Mouse (Mus musculus) A20 (cell line): ENCODE measurements around the gene Liph.
A peak's percentile ranks its signal among the peaks of the same experiment; 100 is the strongest.
"Not testable (repeated sequence)": the region's sequence is repeated elsewhere in the genome, so short reads cannot be mapped to it uniquely, and the experiment has no call there.

Experiments used
- DNase-seq: peaks from one replicate; pipeline ENCODE4 v3.0.0-alpha.2; 2011; ENCODE audit warnings: low read depth, low spot score

Liph gene

GRCm38 (mm10) chr16:21995304-21995703 is at the start of gene Liph:
Gene Liph, minus strand, starts transcription at chr16:21995663.
- peak; percentile 83 for DNase-seq

GRCm38 (mm10) chr16:22043830-22044229 is 48.4 kb upstream of the Liph start:
- DNase-seq, result peak; percentile 12

GRCm38 (mm10) chr16:22039978-22040377 is 44.5 kb upstream of the Liph start:
- DNase-seq, result no peak

- DNase-seq, result no peak
Measured at GRCm38 (mm10) chr16:22038554-22038953, 43.1 kb upstream of the Liph start.

- DNase-seq, result no peak
Measured at GRCm38 (mm10) chr16:22027474-22027873, 32.0 kb upstream of the Liph start.

GRCm38 (mm10) chr16:22022122-22022521 is 26.7 kb upstream of the Liph start:
- peak; percentile 38 for DNase-seq

- DNase-seq, result no peak
Measured at GRCm38 (mm10) chr16:22015569-22015968, 20.1 kb upstream of the Liph start.

- DNase-seq, result no peak
Measured at GRCm38 (mm10) chr16:22009596-22009995, 14.1 kb upstream of the Liph start.

- peak; percentile 100 for DNase-seq
Measured at GRCm38 (mm10) chr16:22009099-22009584, 13.7 kb upstream of the Liph start, which contains the start of gene Senp2. Gene Senp2, plus strand, starts transcription at chr16:22009484.

GRCm38 (mm10) chr16:22001606-22002005 is 6.1 kb upstream of the Liph start:
- no peak for DNase-seq

- peak; percentile 27 for DNase-seq
Measured at GRCm38 (mm10) chr16:22001172-22001571, 5.7 kb upstream of the Liph start.

- DNase-seq, result no peak
Measured at GRCm38 (mm10) chr16:21999941-22000690, 4.7 kb upstream of the Liph start.

- DNase-seq, result peak; percentile 8
Measured at GRCm38 (mm10) chr16:21998061-21998460, 2.6 kb upstream of the Liph start.

- no peak for DNase-seq
Measured at GRCm38 (mm10) chr16:21996881-21997641, 1.6 kb upstream of the Liph start.

GRCm38 (mm10) chr16:21996402-21996801 is 939 bp upstream of the Liph start:
- peak; percentile 24 for DNase-seq

- no peak for DNase-seq
Measured at GRCm38 (mm10) chr16:21991774-21992173, 3.7 kb downstream of the Liph start.

- DNase-seq, result not testable (repeated sequence)
Measured at GRCm38 (mm10) chr16:21990893-21991292, 4.6 kb downstream of the Liph start.

- no peak for DNase-seq
Measured at GRCm38 (mm10) chr16:21987956-21988355, 7.5 kb downstream of the Liph start.

GRCm38 (mm10) chr16:21986191-21986590 is 9.3 kb downstream of the Liph start:
- no peak for DNase-seq

- DNase-seq, result no peak
Measured at GRCm38 (mm10) chr16:21984091-21984490, 11.4 kb downstream of the Liph start.

- no peak for DNase-seq
Measured at GRCm38 (mm10) chr16:21983581-21983980, 11.9 kb downstream of the Liph start.

GRCm38 (mm10) chr16:21983146-21983545 is 12.3 kb downstream of the Liph start:
- DNase-seq, result no peak

- no peak for DNase-seq
Measured at GRCm38 (mm10) chr16:21977347-21977746, 18.1 kb downstream of the Liph start.
